Mouse (Mus musculus) E14TG2a.4 (cell line): ENCODE results near the gene Nox4.

ENCODE experiments used
- CTCF ChIP-seq: conservative IDR thresholded peaks from 2 replicates; pipeline ENCODE4 v1.5.1; 2014; ENCODE audit warnings: low read length
- NANOG ChIP-seq: IDR thresholded peaks from 2 replicates; pipeline ENCODE4 v1.6.1; 2014; ENCODE audit warnings: borderline replicate concordance, low read length, mixed read lengths
- POU5F1 ChIP-seq: IDR thresholded peaks from 2 replicates; pipeline ENCODE4 v1.6.1; 2014; ENCODE audit warnings: low read length, borderline replicate concordance

- TF ChIP-seq CTCF = no peak
- TF ChIP-seq NANOG = no peak
- no peak for TF ChIP-seq POU5F1
Observed at GRCm38 (mm10) chr7:87246940-87247339, 1.0 kb downstream of the Nox4 start.
